Mouse (Mus musculus) lung, postnatal 36 days (tissue): Measurements from ENCODE around the gene Gm20716.

Experiments used
- DNase-seq: peaks from one replicate; pipeline ENCODE4 v3.0.0; 2022; ENCODE audit warnings: mixed read lengths

Gm20716 gene

GRCm38 (mm10) chr2:168230026-168230728 is at the start of gene Gm20716, which contains the start of the genes Dpm1 and Mocs3:
Gene Gm20716 (minus strand): TSS chr2:168230364.
Gene Dpm1 (minus strand): TSS chr2:168230591.
Gene Mocs3 (plus strand): TSS chr2:168230622.
- peak; percentile 89 for DNase-seq

GRCm38 (mm10) chr2:168274374-168274935 is 44.3 kb upstream of the Gm20716 start:
- DNase-seq, result peak; percentile 77

- no peak for DNase-seq
Observed at GRCm38 (mm10) chr2:168273387-168273786, 43.2 kb upstream of the Gm20716 start.

- DNase-seq, result peak; percentile 43
Observed at GRCm38 (mm10) chr2:168268033-168268432, 37.9 kb upstream of the Gm20716 start.

- no peak for DNase-seq
Observed at GRCm38 (mm10) chr2:168260900-168261299, 30.7 kb upstream of the Gm20716 start.

- DNase-seq, result no peak
Observed at GRCm38 (mm10) chr2:168260124-168260523, 30.0 kb upstream of the Gm20716 start.

GRCm38 (mm10) chr2:168259046-168259445 is 28.9 kb upstream of the Gm20716 start:
- no peak for DNase-seq

- peak; percentile 3 for DNase-seq
Observed at GRCm38 (mm10) chr2:168257188-168257587, 27.0 kb upstream of the Gm20716 start.

GRCm38 (mm10) chr2:168256506-168256905 is 26.3 kb upstream of the Gm20716 start:
- DNase-seq, result no peak

- no peak for DNase-seq
Observed at GRCm38 (mm10) chr2:168253822-168254221, 23.7 kb upstream of the Gm20716 start.

GRCm38 (mm10) chr2:168252639-168253292 is 22.6 kb upstream of the Gm20716 start:
- peak; percentile 58 for DNase-seq

GRCm38 (mm10) chr2:168250270-168250669 is 20.1 kb upstream of the Gm20716 start:
- DNase-seq, result peak; percentile 94

- peak; percentile 4 for DNase-seq
Observed at GRCm38 (mm10) chr2:168248856-168249245, 18.7 kb upstream of the Gm20716 start.

GRCm38 (mm10) chr2:168248167-168248855 is 18.1 kb upstream of the Gm20716 start:
- DNase-seq, result no peak

- DNase-seq, result no peak
Observed at GRCm38 (mm10) chr2:168245571-168245970, 15.4 kb upstream of the Gm20716 start.

- no peak for DNase-seq
Observed at GRCm38 (mm10) chr2:168243278-168243677, 13.1 kb upstream of the Gm20716 start.

GRCm38 (mm10) chr2:168242841-168243240 is 12.7 kb upstream of the Gm20716 start:
- peak; percentile 4 for DNase-seq

- DNase-seq, result no peak
Observed at GRCm38 (mm10) chr2:168238335-168238734, 8.2 kb upstream of the Gm20716 start.

- no peak for DNase-seq
Observed at GRCm38 (mm10) chr2:168233286-168233685, 3.1 kb upstream of the Gm20716 start.

- no peak for DNase-seq
Observed at GRCm38 (mm10) chr2:168231471-168231829, 1.3 kb upstream of the Gm20716 start.

GRCm38 (mm10) chr2:168230773-168231470 is 758 bp upstream of the Gm20716 start:
- peak; percentile 2 for DNase-seq

GRCm38 (mm10) chr2:168229116-168230025 is 793 bp downstream of the Gm20716 start:
- DNase-seq, result peak; percentile 40
